Mouse (Mus musculus) R1 (cell line): Measurements from ENCODE around the gene Crocc2.
A peak's percentile ranks its signal among the peaks of the same experiment; 100 is the strongest.

Source experiments
- DNase-seq: peaks from one replicate; pipeline ENCODE4 v3.0.0-alpha.2; 2018; ENCODE audit warnings: low read depth, low spot score

Crocc2 gene

DNA sequence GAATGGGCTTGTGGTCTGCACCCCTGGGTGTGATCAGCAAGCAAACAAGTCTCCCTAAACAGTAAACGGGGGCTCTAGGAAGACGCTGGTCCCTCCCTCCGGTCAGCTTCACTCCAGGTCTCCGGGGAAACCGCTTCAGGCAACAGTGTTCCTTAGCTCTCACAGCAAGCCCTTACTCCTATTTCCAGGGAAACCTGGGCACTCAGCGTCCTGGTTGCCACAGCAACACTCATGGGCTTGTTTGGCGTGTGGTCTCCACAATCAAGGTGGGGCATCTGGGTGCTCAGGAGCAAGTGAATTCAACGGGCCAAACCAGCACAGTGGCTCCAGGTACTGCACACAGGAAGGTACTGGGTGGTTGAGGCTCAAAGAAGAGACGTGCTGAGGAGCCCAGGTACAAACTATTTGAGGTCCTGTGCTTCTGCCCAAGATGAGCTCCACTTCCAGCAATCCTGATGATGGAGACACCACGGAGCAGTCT lies at the start of gene Crocc2:
Gene Crocc2, plus strand, starts transcription at position 431 of the 481 bp plus-strand sequence.
- DNase-seq, result peak; percentile 42

DNA sequence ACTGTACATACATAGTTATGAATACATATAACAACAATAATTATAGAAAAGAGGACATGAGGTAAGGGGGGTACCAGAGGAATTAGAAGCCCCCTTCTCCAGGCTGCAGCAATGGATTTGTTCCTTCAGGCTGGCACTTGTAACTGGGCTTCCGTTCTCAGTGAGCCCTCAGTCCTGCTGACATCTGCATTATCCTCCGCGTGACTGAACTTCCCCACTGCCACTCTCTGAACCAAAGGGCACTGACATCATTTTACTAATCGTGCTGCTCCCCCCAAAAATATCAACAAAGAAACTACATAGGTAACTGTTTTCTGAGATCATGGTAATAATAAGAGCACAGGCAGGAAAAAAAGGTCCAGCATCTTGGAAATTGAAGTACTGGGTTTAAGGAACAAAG lies 49.7 kb upstream of the Crocc2 start:
- no peak for DNase-seq

DNA sequence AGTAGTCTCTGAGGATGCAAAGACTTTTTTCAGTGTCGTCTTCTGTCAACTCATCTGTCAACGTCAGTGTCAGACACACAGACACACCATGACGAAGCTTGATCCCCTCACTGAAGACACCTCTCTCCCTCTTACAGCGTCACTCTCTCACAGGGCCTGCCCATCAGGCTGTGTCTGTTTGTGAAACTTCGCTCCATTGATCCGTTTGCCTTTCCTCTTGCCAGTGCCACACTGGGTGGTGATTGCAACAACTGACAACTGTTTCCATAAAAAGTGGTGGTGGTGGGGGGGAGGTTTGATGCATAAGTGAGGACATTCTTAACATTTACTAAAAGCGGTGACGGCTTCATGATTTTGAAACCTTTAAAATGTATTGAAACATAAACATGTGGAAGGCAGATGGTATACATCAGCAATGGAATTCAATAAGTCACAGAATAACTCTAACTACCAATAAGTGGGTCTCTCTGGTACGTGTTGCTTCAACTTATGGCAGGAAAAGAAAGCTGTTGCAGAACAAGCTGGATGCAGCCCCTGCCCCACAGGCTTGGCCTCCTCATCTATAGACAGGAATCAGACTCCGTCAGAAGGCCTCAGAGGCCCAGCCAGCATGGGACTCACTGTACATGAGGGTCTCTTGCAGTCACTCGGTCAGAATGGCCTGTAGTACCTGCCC lies 45.2 kb upstream of the Crocc2 start:
- DNase-seq, result no peak

DNA sequence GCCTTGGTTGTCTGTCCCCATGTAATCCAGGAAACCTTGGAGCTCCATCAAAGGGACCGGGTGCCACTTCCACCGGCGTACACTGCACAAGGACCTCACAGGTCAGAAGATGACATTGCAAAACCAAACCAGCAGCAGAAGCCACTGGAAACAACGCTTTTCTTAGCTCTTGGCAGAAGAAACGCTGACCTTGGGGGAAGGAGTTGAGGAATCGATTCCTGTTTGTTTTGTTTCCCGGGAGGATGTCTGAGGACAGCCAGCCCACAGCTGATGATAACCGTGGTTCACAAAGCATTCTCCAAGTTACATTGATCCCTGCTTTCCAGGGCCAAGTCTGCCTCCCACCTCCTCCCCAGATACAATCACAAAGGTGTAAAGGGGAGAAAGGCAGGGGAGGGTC lies 44.5 kb upstream of the Crocc2 start:
- DNase-seq, result no peak

DNA sequence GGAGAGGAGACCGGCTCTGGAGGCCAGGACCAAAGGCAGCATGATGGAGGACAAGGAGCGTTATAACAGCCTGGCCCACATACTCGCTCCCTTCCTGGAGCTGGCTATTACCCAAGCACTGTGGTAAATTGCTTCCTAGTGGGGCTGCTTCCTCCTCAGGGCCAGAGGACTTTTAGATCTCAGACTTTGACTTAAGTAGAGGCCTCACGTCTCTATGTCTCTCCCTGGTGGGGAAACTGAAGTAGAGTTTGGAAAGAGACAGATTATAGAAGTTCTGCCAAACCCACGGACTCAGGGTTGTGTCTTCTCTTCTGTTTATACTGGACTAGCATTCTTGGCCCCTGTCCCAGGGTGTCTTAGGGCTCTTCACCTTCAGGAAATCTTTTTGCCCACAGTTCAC lies 43.3 kb upstream of the Crocc2 start:
- DNase-seq, result no peak

DNA sequence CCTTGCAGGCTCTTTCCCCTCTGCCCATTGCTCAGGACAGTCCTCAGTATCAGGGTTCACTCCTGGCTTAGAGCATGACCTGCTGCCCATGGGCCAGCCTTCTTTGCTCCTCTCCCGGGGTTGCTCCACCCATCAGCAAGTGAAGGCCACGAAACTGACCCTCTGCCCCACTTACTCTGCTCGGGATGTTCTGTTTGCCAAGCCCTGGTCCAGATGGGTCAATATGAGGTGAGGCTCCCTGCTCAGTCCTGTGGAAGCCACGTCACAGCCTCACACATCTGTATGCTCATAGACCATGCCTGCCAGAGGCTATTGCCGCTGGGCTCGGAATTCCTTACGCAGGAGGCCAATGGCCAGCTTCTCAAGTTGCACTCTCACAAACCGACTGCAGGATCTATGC lies 40.3 kb upstream of the Crocc2 start:
- no peak for DNase-seq

DNA sequence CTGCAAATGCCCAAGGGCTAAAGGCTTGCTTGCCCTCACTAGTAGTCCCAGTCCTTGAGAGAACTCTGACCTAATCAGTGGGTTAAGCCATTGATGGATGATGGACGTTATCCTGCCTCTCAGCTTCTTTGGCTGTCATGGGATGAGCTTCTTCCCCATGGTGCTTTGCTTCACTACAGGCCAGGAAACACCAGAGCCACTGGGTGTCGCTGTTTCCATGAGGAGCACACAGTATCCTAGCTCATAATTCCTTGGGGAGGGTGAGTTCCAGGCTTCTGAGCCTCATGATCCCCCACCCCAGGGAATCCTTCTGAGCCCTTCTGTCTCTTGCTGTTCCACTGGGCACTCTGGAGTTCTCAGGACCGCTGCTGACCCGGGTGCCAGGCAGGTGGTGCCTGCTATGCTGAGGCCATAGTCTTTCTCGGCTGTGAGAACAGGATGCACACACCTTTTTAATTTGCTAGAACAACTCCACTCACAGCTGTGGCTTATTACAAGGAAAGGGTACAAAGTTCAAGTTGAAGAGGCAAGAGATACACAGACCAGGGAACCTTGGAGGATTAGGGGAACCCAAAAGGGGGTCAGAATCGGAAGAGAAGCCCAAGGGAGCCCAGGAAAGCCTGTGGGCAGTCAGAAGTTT lies 39.7 kb upstream of the Crocc2 start:
- peak; percentile 74 for DNase-seq

DNA sequence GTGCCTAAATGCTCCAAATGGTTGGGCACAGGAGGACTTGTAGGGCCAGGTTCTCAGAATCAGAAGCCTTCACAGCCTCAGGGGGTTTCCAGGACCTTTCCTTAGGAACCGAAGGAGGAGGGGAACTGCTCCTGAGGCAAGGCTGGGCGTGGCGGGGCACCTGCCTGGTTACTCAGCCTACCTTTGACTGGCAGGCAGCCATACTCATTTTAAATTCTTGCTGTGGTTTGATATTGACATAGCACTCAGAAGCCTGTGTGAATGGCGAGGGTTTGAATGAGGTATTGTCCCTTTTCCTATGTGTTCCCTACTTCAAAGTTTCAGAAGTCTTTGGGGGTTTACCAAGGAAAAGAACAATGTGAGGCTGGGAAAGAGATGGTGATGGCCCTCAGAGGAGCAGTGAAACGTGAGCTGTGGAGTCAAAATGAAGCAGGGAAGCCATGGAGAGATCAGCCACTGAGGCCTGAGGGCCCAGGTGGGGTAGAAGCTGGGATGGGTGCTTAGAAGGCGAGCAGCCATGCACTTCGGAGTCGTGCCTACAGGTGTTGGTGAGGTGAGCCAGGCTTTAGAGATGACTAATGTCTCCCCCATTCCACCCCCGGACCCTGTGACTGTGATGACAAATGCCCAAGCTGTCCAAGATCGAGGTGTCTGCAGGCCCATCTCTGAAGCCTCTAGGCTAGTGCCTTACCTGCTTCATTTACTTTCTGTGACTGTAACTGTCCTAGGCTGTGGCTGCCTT lies 38.1 kb upstream of the Crocc2 start:
- DNase-seq, result no peak

DNA sequence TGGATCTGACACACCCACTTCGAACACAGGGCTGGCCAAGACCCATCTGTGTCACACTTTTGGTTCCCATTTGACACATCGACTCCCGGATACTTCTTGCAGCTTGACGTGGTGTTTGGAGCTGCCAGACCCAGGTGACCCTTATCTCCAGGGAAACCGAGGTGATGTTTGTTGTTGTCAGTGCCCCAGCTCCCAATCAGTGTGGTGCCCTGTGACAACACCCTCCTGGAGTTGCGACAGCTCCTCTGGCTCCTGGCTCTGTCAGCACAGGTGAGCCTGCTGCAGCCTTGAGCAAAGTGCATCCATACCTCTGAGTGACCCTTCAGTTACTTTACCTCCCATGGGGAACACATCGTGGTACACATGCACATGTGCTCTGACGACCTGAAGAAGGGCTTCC lies 35.8 kb upstream of the Crocc2 start:
- DNase-seq, result no peak

DNA sequence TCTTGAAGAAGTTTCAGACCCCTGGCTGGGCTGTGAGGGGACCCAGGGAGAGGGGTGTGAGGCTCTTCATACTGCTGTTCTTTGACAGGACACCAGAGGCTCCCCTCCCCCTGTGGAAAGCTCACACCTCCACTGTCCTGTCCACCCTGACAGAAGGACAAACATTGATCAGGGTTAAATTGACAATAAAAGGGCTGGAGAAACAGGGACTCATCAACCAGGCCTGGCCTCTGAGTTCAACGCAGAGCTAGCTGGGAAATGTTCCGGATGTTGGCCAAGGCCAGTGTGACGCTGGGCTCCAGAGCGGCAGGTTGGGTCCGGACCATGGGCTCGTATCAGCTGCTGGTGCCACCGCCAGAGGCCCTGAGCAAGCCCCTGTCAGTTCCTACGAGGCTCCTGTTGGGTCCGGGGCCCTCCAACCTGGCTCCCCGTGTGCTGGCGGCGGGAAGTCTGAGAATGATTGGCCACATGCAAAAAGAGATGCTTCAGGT lies 33.4 kb upstream of the Crocc2 start, which contains the start of gene Agxt:
Gene Agxt, plus strand, starts transcription at position 205 of the 491 bp plus-strand sequence.
- DNase-seq, result no peak

DNA sequence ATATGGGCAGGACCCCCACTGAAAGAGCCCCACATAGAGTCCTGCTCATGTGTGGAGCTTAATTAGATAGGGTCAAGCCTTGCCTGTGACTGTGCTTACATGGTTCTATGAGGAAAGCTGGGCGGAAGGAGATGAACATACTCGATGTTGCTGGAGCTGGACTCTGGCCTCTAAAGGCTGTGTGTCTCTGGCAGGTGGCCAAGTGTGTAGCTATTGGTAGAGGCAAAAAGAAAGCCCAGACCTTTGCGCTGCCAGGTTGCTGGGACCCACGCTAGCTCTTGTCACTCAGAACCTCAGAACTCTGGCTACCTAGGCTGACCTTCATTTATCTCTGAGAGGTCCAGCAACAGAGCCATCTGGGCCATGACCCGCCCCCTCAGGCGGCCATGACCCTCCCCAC lies 30.0 kb upstream of the Crocc2 start:
- DNase-seq, result no peak

DNA sequence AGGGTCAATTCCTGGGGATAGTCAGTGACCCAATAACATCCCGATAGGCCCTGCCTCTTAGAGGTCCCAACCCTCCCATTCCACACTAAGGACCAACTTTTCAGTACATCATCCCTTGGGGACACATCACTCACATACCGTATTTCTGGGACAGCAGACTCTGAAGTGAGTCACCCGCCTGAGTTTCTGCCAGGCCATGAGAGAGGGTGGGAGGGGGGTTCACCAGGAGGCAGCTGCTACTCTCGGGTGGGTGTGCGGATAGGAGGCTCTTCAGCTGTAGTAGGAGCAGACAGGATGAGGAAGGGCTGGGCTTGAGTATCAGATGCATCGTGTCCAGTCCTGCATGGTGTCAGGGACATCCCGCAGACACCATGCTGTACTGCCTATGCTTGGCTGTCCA lies 28.8 kb upstream of the Crocc2 start:
- no peak for DNase-seq

DNA sequence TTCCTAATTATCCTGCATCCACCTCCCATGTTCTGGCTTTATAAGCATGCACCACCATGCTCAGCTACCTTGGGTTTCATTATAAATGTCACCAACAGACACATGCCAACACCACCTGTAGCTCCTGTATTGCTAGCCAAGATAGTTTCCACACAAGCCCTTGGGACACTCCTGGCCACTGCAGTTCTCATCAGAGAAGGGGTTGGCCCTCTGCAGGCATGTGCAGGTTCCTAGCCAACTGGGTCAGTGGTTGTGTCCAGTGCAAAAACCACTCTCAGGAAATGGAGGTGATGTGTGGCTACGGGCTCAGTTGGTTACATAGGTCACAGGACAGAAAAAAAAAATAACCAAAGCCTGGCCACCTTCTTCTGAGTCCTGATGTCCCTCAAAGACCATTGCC lies 25.7 kb upstream of the Crocc2 start:
- DNase-seq, result no peak

DNA sequence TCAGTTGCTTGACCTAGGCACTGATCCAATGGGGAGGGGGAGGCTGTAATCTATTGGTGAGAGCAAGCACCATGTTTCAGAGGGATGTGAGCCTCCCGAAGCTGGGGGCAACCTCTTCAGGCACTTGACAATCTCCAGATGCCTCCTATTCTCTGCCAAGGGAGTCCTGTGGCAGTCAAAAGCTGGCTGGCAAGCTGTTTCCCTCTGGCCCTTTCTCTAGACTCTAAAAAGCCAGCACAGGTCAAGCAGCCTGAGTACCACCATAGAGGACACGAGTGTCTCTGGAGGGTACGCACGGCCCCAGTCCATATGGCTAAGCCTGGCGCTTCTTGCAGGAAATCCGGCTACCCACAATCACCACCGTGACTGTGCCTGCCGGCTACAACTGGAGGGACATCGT lies 24.3 kb upstream of the Crocc2 start:
- no peak for DNase-seq

DNA sequence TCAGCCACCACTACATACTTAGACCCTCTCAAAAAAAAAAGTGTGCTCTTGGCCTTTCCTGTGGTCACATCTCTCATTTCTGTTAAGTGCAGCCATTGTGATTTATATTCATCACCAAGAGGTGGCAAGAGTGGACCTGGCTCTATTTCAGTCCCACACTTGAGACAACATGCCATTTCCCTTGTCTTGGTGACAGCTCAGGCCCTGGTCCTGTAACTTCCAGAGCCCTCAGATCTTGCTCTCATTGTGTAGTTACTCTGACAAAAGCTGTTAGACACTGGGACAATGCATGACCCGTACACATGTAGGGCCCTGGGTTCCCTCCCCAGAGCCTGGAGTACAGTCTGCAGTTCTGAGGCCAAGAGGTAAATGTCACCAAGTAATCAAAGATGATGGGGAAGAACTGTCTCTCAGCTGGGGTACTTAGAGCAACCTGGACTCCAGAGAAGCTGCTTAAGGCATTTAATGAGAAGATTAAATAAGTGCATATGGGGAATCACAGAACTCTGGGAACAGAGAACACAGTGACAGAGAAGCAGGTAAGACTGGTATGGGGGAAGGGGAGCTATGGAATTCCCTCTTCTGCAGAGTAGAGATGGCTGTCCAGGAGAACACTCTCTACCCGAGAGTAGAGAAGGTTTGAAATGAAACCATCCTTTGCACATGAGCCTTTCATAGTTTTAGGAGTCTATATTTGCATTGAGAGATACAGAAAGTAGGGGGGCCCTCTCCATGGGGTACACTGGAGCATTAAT lies 17.4 kb upstream of the Crocc2 start:
- no peak for DNase-seq

DNA sequence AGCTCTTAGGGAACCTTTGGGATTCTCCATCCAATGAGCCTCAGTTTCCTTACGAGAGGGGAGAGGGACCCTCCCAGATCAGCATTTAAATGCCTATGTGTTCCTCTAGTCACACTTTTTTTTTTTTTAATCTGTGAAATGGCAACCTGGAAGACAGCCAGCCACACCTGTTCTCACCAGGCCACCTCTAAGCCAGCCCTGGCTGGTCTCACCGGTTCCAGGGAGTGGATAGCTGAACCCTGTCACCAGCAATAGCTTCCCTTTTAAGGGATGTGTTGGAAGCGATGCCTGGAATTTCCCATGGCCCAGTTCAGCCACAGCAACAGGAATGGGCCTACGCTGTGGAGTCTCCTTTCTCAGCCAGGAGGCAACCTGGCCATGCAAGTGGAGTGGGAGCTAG lies 11.0 kb upstream of the Crocc2 start:
- DNase-seq, result no peak

DNA sequence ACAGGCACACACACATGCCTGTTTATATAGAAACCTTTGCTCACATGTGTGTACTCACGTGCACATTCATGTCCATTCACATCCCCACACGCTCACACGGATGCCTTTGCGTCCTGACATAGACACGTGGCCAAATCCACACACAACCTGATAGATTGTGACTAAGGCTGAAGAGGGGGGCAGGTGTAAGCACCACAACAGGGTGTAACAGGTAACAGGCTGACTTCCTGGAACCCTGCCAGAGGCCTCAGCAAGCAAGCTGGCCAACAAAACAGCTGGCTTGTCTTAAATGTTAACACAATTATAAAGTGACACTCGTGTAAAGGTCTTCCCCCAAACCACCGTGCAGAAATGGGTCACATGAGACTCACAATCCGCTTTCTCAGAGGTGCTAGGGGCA lies 9.6 kb upstream of the Crocc2 start:
- DNase-seq, result no peak

DNA sequence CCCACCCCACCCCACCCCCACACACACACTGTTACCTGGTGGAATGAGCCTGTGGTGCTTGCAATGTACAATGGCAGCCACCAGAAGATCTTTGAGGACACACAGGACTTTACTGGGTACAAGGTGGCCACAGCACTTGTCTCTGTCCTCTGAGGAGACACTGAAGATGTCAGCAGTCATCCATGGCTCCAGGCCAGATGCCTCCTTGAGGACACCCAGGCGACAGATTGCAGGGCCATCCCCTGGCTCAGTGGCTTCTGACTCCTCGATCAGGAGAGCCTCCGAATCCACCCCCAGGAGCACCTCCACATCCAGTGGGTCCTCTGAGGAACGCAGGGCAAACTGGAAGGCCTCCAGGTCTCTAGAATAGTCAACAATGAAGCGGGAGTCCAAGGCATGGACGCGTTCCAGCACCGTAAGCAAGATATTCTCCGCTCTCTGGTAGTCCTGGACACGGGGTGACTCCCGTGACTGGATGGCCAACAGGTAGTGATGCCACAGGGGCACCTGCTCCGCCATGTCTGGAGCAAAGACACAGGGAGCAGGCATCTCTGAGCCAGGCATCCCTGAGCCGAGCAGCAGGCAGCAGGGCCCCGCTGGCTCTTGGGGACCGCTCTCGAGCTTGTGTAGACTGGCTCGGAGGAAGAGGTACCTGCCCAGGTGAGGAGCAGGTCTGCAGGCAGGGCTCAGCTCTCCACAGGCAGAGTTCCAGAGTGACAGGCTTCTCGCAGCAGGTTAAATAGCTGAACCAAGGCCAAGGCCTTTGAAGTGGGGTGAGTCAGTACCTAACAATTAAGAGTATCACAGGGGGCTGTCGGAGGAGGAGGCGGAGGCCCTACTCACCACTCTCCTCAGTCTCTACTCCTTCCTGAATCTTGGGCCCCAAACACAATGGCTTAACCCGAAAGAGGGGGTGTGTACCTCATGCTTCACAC lies 8.7 kb upstream of the Crocc2 start:
- DNase-seq, result peak; percentile 25

DNA sequence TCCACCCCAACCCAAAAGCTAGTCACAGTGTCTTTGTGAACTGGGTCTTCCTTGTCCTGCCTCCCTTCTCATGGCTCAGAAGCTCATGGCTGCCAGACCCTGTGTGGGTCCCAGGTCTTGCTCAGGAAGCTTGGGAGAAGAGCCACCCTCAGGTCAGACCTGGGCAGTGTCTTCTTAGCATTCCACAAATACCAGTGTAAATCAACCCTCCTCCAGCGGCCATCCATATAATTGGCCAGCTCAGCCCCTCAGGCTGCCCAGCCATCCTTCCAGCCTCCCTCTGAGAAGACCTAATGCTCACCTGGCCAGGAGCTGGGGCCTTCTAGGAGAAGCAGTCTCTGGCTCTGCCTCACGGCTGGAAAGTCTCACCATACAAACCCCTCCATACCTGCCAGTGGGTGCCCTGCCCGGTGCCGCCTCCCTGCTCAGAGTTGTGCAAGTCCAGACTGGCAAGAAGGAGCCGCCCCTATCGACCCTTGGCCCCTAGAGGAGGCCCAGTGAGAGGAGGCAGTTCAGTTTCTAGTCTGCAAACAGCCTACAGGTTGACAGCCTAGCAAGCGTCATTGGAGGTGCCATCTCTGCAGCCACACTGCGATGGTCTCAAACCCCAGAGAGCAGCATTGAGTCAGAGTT lies 7.9 kb upstream of the Crocc2 start, which contains the start of gene 2310007B03Rik:
Gene 2310007B03Rik, minus strand, starts transcription at position 448 of the 633 bp plus-strand sequence.
- DNase-seq, result no peak

DNA sequence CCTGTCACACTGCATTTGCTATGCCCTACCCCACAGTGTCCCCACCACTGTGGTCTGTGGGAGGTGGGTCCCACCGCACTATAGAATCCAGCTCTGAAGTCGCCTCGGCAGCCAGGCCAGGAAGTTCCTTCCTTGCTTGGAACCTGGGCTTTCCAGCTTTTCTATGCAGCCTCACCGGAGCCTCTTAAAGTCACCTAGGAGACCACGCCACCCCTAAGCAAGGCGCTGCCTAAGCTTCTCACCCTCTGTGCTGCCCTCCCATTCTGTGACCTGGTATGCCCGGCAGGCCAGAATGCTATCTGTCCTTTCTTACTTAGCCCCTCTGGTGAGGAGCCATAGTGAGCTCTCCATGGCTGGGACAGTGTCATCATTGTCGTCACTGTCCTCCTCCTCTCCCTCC lies 7.2 kb upstream of the Crocc2 start:
- DNase-seq, result no peak
